Mouse (Mus musculus) kidney, postnatal 4 days (tissue): ENCODE measurements at regions not wholly inside any gene's neighbourhood (a gene's known extent, or its start where the extent isn't known, plus 50 kb on each side); places are given as distances from the start of the nearest gene placed in this dataset.

ENCODE experiments used
- DNase-seq, 2 experiments: peaks; one replicate each; pipeline ENCODE4 v3.0.0; 2021; ENCODE audit warnings: mixed read lengths in 2 of 2

DNA sequence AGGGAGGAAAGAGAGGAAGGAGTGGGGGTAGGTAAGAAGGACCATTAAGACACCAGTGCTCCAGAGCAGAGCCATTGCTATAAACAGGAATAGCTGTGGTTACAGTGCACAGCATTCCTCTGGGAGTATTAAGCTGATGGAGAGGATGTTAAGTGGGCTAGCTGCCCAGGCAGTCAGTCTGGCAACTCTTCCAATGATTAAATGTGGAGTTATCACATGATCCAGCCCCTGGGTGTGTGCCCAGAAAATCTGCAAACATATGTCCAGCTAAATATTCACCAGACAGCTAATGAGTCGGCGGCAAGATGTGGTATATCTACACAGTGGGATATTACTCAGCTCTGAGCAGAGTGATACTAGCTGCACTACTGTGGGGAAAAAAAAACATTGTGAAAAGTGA is 229.7 kb downstream of the Ankrd50 start:
- DNase-seq = peak; percentile 85 to 90

DNA sequence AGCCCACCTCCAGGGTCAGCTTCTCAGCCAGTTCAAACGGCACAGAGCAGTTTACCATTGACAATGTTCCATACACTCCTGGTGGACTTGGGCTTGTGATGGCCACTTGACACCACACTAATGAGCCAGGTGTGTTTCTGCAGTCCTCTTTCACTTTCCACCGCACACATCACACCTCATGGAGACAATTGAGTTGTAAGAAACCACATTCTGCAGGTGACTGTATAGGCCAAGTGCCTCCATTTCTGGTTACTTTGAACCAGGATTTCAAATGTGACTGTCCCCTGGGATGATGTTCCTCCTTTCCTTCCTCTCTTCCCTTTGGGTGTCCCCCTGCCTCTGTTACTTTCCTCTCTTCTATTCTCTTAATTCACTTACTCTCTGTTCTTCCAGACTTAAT is 233.1 kb downstream of the Ankrd50 start:
- no peak for DNase-seq

GRCm38 (mm10) chr3:38250552-38250951 is 234.1 kb downstream of the Ankrd50 start:
- no peak for DNase-seq

DNA sequence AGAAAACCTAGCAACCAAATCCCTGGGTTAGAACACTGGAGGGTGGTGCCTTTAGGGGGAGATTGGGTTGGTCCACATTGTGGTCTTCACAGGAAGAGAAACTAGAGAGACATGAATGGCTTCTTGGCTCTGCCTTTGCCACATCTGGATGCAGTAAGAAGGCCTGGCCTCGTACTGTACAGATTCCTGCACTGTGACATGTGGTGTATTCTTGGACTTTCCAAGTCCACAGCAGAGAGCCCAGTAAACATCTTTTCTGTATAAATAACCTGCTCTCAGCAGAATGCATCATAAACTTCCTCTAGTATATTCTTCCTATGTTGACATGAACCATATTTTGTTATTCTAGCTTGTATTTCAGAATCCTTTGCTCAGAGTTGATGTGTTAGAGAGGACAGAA is 235.7 kb downstream of the Ankrd50 start:
- DNase-seq = no peak

- DNase-seq = no peak
These were observed 238.2 kb downstream of the Ankrd50 start for GRCm38 (mm10) chr3:38246439-38246838.

DNA sequence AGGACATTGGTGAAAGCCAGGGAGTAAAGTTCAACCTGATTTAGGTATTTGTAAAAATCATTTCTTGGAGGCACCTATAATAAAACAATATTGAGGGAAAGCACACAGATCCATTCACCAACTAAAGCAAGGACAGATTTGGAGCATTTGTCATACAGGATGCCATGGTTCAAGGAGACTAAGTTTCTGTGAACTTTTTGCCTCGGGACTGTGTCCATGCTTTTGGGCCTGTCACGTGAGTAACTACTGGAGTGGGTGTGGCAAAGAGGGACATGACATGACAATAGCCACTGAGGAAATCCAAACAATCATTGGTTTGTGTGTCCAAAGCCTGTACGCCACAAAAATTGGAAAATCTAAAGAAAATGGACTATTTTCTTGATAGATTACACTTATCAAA is 241.4 kb downstream of the Ankrd50 start:
- no peak for DNase-seq

- DNase-seq = no peak
These were observed 247.0 kb downstream of the Ankrd50 start for GRCm38 (mm10) chr3:38237616-38238015.

- DNase-seq = peak in 1 of 2 experiments; percentile 14
These were observed 248.9 kb downstream of the Ankrd50 start for GRCm38 (mm10) chr3:38235736-38236083.

DNA sequence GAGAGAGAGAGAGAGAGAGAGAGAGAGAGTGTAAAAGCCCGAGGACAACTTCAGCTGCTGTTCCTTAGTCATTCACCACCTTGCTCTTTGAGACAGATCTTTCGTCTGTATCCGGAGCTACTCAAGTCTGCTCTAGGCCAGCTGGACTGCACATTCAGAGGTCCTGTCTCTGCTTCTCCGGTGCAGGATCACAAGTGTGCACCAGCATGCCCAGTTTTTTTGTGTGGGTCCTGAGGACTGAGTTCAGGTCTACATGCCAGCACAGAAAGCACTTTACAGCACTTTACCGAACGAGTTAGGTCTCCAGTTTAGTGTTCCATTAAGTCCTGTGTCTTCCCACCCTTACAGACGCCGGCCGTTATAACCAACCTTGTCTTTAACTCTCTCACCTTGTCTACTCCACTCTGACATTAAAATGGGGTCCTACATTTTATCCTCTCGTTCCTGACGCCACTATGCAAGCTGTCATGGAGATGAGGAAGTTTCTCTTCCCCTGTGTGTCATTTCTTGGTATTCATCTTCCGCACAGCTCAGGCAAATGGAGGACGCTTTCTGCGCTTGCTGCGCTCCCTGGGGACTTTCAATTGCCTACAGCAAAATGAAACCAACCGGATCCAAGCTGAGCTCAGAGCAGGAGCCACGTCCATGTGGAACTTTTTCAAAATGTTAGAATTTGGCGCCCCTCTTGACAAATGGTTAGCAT is 249.5 kb downstream of the Ankrd50 start:
- peak in 1 of 2 experiments; percentile 19 for DNase-seq

GRCm38 (mm10) chr3:38234534-38234933 is 250.1 kb downstream of the Ankrd50 start:
- DNase-seq = peak in 1 of 2 experiments; percentile 3

DNA sequence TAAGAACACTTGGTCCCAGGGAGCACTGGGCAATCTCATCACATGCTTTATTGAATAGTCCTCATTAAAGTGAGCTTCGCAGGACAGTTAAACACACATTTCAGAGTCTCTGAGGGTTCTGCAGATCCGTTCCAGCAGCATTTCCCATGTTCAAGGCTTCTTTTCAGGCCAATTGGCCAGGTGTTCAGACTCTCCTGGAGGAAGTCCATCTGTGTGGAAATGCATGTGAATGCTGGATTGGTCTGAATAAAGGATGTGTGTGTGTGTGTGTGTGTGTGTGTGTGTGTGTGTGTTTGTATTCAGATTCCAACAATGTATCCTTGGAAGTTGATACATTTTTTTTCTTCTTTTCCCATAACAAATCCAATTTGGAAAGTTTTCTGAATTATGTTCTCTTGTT is 250.6 kb downstream of the Ankrd50 start:
- DNase-seq = peak in 1 of 2 experiments; percentile 31

GRCm38 (mm10) chr3:38233091-38233490 is 251.6 kb downstream of the Ankrd50 start:
- no peak for DNase-seq

DNA sequence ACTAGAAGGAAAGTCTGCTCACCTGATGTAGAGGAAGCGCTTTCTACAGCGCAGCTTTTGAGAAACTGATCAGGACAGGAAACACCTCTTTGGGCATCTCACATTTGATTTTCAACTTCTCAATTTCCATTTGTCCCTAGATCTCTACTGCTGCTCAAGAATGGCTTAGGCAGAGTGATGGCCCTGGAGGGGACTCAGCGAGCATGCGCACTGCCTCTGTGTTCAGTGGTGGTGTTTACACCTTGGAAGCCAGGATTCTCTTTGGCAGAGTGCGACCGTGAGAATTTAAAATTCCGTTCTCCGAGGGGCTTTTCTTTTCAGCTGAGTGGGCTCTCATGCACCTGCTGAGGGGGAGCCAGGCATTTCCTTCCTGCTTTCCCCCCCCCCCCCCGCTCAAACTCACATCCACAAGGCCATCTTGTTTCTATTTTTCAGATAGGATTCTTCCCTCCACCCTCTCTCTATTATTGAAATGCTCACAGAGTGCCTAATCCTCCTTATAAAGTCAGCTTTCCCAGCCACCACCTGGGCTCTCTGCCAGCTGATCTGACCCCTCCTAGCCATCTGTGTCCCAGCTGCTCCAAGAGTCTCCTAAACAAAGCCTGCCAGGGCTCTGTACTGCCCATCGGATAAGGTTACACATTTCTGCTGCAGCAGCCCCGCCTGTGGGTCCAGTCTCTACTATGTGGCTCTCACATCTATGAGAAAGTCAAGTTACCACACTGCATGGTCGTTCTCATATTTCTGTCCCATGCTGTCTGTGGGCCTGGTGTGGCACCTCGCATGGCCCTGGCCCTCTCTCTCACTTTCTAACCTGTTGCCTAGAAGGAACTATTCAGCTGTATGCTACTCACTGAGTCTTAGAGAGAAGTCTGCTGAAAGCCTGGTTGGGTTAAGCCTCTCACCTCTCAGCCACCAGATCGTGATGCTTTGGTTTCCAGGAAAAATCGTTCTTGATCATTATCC is 252.2 kb downstream of the Ankrd50 start:
- DNase-seq = peak; percentile 85 to 88

GRCm38 (mm10) chr3:38231506-38231905 is 253.1 kb downstream of the Ankrd50 start:
- DNase-seq = no peak

DNA sequence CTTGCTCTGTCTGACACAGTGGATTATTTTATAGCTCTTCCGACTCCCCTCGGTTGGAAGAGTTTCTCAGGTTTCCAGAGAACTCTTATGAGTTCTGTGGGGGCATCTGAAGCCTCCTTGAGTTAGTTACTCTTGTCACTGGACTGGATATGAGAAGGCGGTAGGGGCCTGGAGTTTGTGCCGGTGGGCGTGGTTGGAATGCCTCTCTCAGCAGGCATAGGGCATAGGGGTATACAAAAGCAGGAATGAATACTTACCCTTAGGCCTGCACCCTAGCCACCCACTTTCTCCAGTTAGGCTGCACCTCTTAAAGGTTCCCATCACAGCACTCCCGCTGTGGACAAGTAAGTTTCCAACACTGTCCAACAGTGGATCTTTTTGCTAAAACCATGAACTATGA is 253.8 kb downstream of the Ankrd50 start:
- DNase-seq = no peak

GRCm38 (mm10) chr3:38229686-38230085 is 255.0 kb downstream of the Ankrd50 start:
- DNase-seq = no peak

DNA sequence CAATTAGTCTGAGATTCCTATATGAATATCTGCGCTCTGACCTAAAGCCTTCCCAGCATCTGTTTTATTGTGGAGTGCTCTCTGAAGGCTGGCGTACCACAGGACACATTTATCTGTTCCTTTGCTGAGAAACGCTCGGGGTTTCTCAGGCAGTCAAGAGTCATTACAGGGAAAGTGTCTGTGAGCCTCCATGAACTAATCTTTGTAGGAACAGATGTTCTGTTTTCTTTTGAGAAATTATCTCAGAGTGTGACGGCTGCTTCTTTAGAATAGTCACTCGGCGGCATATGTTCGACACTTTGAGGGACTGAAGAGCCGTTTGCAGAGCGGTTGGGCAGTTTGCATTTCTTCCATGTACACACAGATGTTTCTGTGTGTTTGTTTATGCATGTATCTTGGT is 255.6 kb downstream of the Ankrd50 start:
- no peak for DNase-seq

DNA sequence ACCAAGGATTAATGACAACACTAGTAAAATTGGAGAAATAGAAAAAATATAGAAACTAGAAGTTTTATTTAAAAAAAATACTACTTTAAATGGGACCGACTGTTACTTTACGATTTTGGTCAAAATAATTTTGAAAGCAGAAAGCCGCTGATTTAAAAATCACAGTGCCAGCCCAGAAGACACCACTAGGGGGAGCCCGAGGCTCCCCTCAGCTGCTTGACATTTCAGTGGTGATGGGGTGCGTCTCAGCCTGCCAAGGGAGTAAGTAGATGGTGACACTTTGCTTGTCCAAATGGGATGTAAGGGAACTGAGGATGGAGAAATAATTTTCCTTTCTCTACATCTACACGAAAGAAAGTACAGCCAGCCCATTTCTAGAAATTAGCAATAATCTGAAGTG is 257.0 kb downstream of the Ankrd50 start:
- peak; percentile 83 to 85 for DNase-seq

DNA sequence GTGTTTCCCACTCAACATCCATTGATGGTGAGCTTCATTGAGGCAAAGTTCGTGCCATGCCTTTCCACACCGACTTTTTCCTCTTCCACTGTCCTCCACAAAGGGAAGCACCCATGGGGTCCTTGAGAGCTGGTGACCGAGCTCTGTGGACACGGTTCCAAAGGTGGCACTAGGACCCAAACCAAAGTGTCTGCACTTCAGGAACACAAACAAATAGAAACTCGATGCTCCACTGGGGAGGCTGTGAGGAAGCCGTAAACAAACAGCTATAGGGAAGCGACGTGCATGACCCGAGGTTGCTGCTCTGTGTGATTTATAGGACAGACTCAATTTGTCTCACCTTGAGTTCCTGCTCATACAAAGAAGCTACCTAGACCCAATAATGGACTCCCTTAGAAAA is 257.5 kb downstream of the Ankrd50 start:
- DNase-seq = no peak

DNA sequence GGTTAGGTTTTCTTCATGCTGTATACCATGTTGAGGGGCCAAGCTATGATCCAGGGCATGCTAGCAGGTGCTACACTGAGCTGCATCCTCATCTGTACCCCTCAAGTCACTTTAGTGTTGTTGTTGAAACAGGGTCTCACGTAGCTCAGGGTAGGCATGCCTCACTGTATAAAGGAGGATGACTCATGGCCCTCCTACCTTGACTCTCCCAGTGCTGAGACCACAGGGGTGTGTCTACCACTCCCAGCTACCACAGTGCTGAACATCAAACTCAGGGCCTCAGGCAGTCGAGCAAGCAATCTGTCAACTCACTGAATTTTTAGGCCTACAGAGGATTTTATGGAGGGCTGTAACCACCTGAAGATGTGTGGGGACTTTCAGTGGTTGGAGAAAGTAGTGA is 258.5 kb downstream of the Ankrd50 start:
- DNase-seq = no peak

DNA sequence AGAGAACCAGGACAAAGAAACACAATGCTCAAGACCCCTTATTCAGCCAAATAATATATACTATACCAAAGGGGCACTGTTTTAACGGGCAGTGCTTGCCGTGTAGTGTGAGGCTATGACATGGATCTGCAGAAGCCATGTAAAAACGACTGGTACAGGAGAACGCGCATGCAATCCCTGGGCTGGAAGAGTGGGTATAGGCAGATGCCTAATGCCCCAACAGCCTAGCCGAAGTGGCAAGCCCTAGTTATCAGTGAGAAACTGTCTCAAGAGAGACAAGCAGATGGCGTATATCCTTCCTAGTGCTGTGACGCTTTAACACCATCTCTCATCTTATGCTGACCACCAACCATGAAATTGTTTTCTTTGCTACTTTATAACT is 262.8 kb downstream of the Ankrd50 start:
- no peak for DNase-seq

DNA sequence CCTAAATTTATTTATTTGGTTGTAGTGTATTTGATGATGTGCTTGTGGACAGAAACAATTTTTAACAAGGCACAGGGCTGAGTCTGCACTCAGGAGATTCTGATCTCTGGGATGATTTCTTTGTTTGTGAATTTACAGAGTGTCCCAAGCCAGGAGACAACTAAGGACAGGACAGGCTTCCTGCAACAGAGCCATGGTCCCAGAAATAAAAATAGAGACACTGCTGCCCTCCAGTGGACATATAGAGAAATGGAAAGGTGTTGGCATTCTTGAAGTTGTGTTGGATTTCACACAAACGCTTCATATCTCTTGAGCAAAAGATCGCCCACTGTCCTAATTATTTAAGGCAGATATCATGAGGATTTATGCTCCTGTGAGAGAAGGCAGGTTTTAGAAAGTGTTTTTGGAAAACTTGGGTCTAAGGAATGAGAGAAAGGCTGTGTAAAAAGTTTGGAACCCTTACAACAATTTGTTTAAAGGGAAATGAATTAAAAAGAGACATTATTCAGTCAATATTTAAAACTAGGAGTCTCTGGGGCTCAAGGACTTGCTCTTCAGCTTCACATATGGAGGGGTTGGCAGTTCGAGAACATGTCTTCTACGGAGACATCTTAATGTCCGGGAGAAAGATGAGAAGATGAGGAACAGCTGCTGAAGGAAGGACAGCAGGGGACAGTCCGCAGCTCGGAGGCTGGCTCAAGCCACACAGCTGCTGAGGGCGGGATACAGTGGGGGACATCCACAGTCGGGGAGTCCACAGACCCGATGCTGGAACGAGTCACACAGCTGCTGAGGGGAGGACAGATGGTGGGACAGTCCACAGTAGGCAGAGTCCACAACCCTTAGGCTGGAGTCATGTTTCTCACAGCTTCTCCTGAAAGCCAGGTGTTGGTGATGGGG is 263.5 kb downstream of the Ankrd50 start:
- peak; percentile 49 to 65 for DNase-seq

- DNase-seq = no peak
These were observed 275.6 kb downstream of the Ankrd50 start for GRCm38 (mm10) chr3:38209081-38209480.
